Mouse (Mus musculus): ENCODE measurements around the gene Ldlrad3. TPM values are rescaled to one million over a fixed set of nuclear protein-coding genes. Genes with fewer than 3 reads are reported as not detected.
A peak's percentile ranks its signal among the peaks of the same experiment; 100 is the strongest.

Gene Ldlrad3
- polyA plus RNA-seq, 1 experiment from 2014 or later, result 4.3 TPM

- no peak overlapping the region for H3K4me3 ChIP-seq (ENCODE audit: low read depth, low read length)
- ATAC-seq, result no peak
- TF ChIP-seq CTCF (IDR thresholded peaks at IDR 0.05; ENCODE audit: low read depth), result no peak
- H3K4me1 ChIP-seq (replicated peaks; ENCODE audit: control insufficient read depth, insufficient read depth, low read length), result peaks cover 12% of the 10 kb centered on the region
- H3K36me3 ChIP-seq (ENCODE audit: control insufficient read depth, insufficient read depth), result no peaks in the 10 kb centered on the region
- 74% methylated on average over 9 of the region's 9 CpGs for WGBS
- H3K9ac ChIP-seq (ENCODE audit: low read depth, low read length), result no peak overlapping the region
- no peak overlapping the region for H3K27ac ChIP-seq (ENCODE audit: low read depth, low read length)
- no peaks in the 10 kb centered on the region for H3K9me3 ChIP-seq (ENCODE audit: control insufficient read depth)
- no peak overlapping the region for H3K4me2 ChIP-seq (replicated peaks; ENCODE audit: low read depth)
- no peaks in the 10 kb centered on the region for H3K27me3 ChIP-seq (replicated peaks; ENCODE audit: control insufficient read depth, insufficient read depth, low read length)
Observed at GRCm38 (mm10) chr2:102134510-102135262, 51.5 kb downstream of the Ldlrad3 start.

- no peak for TF ChIP-seq CTCF (IDR thresholded peaks at IDR 0.05; ENCODE audit: low read depth)
- no peak overlapping the region for H3K9ac ChIP-seq (ENCODE audit: low read depth, low read length)
- H3K27me3 ChIP-seq (replicated peaks; ENCODE audit: control insufficient read depth, insufficient read depth, low read length), result no peaks in the 10 kb centered on the region
- WGBS, result 34% methylated on average over 10 of the region's 10 CpGs
- H3K36me3 ChIP-seq (ENCODE audit: control insufficient read depth, insufficient read depth), result no peaks in the 10 kb centered on the region
- no peak overlapping the region for H3K4me2 ChIP-seq (replicated peaks; ENCODE audit: low read depth)
- H3K9me3 ChIP-seq (ENCODE audit: control insufficient read depth), result no peaks in the 10 kb centered on the region
- H3K4me3 ChIP-seq (ENCODE audit: low read depth, low read length), result no peak overlapping the region
- peak; percentile 39; the same call in 1 of the 2 replicates for ATAC-seq
- H3K27ac ChIP-seq (ENCODE audit: low read depth, low read length), result peak overlapping the region; percentile 4; the same call in 1 of the 2 replicates
- peaks cover 7% of the 10 kb centered on the region for H3K4me1 ChIP-seq (replicated peaks; ENCODE audit: control insufficient read depth, insufficient read depth, low read length)
Observed at GRCm38 (mm10) chr2:102132945-102133558, 53.1 kb downstream of the Ldlrad3 start.

- no peak overlapping the region for H3K4me2 ChIP-seq (replicated peaks; ENCODE audit: low read depth)
- no peak overlapping the region for H3K4me3 ChIP-seq (ENCODE audit: low read depth, low read length)
- no peak overlapping the region for H3K27ac ChIP-seq (ENCODE audit: low read depth, low read length)
- 61% methylated on average over 8 of the region's 8 CpGs for WGBS
- no peaks in the 10 kb centered on the region for H3K36me3 ChIP-seq (ENCODE audit: control insufficient read depth, insufficient read depth)
- no peaks in the 10 kb centered on the region for H3K27me3 ChIP-seq (replicated peaks; ENCODE audit: control insufficient read depth, insufficient read depth, low read length)
- H3K9ac ChIP-seq (ENCODE audit: low read depth, low read length), result no peak overlapping the region
- no peak for TF ChIP-seq CTCF (IDR thresholded peaks at IDR 0.05; ENCODE audit: low read depth)
- no peaks in the 10 kb centered on the region for H3K9me3 ChIP-seq (ENCODE audit: control insufficient read depth)
- ATAC-seq, result 0 out of 2 replicates have a peak, but pooled peaks have one; percentile 42
- peaks cover 5% of the 10 kb centered on the region for H3K4me1 ChIP-seq (replicated peaks; ENCODE audit: control insufficient read depth, insufficient read depth, low read length)
Observed at GRCm38 (mm10) chr2:102130198-102130845, 55.9 kb downstream of the Ldlrad3 start.

GRCm38 (mm10) chr2:102129235-102129634 lies 57.0 kb downstream of the Ldlrad3 start:
- no peak overlapping the region for H3K9ac ChIP-seq (ENCODE audit: low read depth, low read length)
- no peaks in the 10 kb centered on the region for H3K9me3 ChIP-seq (ENCODE audit: control insufficient read depth)
- TF ChIP-seq CTCF (IDR thresholded peaks at IDR 0.05; ENCODE audit: low read depth), result no peak
- peak; percentile 62; the same call in 1 of the 2 replicates for ATAC-seq
- H3K36me3 ChIP-seq (ENCODE audit: control insufficient read depth, insufficient read depth), result no peaks in the 10 kb centered on the region
- peaks cover 5% of the 10 kb centered on the region for H3K4me1 ChIP-seq (replicated peaks; ENCODE audit: control insufficient read depth, insufficient read depth, low read length)
- WGBS, result 66% methylated on average over 4 of the region's 4 CpGs
- H3K4me3 ChIP-seq (ENCODE audit: low read depth, low read length), result no peak overlapping the region
- no peak overlapping the region for H3K4me2 ChIP-seq (replicated peaks; ENCODE audit: low read depth)
- H3K27ac ChIP-seq (ENCODE audit: low read depth, low read length), result no peak overlapping the region
- no peaks in the 10 kb centered on the region for H3K27me3 ChIP-seq (replicated peaks; ENCODE audit: control insufficient read depth, insufficient read depth, low read length)

- Histone ChIP-seq H3K4me2 (replicated peaks; ENCODE audit: low read depth) (no peak overlapping the region), H3K4me1 (replicated peaks; ENCODE audit: control insufficient read depth, insufficient read depth, low read length) (peaks cover 5% of the 10 kb centered on the region), H3K9ac (ENCODE audit: low read depth, low read length) (no peak overlapping the region), H3K4me3 (ENCODE audit: low read depth, low read length) (no peak overlapping the region), H3K27me3 (replicated peaks; ENCODE audit: control insufficient read depth, insufficient read depth, low read length) (no peaks in the 10 kb centered on the region), H3K36me3 (ENCODE audit: control insufficient read depth, insufficient read depth) (no peaks in the 10 kb centered on the region), H3K27ac (ENCODE audit: low read depth, low read length) (no peak overlapping the region), H3K9me3 (ENCODE audit: control insufficient read depth) (no peaks in the 10 kb centered on the region)
- no peak for TF ChIP-seq CTCF (IDR thresholded peaks at IDR 0.05; ENCODE audit: low read depth)
- ATAC-seq, result no peak
- 79% methylated on average over 14 of the region's 14 CpGs for WGBS
Observed at GRCm38 (mm10) chr2:102128500-102129030, 57.6 kb downstream of the Ldlrad3 start.

- ATAC-seq, result no peak
Observed at GRCm38 (mm10) chr2:102127791-102128387, 58.3 kb downstream of the Ldlrad3 start.

More at GRCm38 (mm10) chr2:102127791-102128387, 58.3 kb downstream of the Ldlrad3 start:
- Histone ChIP-seq H3K36me3 (ENCODE audit: control insufficient read depth, insufficient read depth) (no peaks in the 10 kb centered on the region), H3K4me3 (ENCODE audit: low read depth, low read length) (no peak overlapping the region), H3K4me2 (replicated peaks; ENCODE audit: low read depth) (no peak overlapping the region), H3K27ac (ENCODE audit: low read depth, low read length) (no peak overlapping the region), H3K9me3 (ENCODE audit: control insufficient read depth) (no peaks in the 10 kb centered on the region), H3K9ac (ENCODE audit: low read depth, low read length) (no peak overlapping the region), H3K27me3 (replicated peaks; ENCODE audit: control insufficient read depth, insufficient read depth, low read length) (no peaks in the 10 kb centered on the region), H3K4me1 (replicated peaks; ENCODE audit: control insufficient read depth, insufficient read depth, low read length) (no peaks in the 10 kb centered on the region; the same call in none of the 2 replicates)
- no peak for TF ChIP-seq CTCF (IDR thresholded peaks at IDR 0.05; ENCODE audit: low read depth)
- 69% methylated on average over 8 of the region's 8 CpGs for WGBS

Data from intestine, postnatal 0 days (tissue).